Mouse (Mus musculus) small intestine, adult 2 months (tissue): ENCODE data around the gene Alg5. TPM values are rescaled to one million over a fixed set of nuclear protein-coding genes. Genes with fewer than 3 reads are reported as not detected.
A peak's percentile ranks its signal among the peaks of the same experiment; 100 is the strongest.
"Not testable (repeated sequence)": the region's sequence is repeated elsewhere in the genome, so short reads cannot be mapped to it uniquely, and the experiment has no call there.

ENCODE experiments used
- H3K27ac ChIP-seq: fragments of 200-500 bp; 2 replicates; pipeline ENCODE4 v1.5.1; 2012; ENCODE audit warnings: low read depth, low read length, control low read depth, inconsistent platforms; ENCODE audit not compliant: insufficient read depth
- H3K27me3 ChIP-seq: fragments of 200-500 bp; 2 replicates; pipeline ENCODE4 v1.6.1; 2012; ENCODE audit warnings: mild to moderate bottlenecking, moderate library complexity, low read length, inconsistent platforms; ENCODE audit not compliant: control insufficient read depth, insufficient read depth
- H3K36me3 ChIP-seq: fragments of 200-500 bp; 2 replicates; pipeline ENCODE4 v1.6.1; 2012; ENCODE audit warnings: mild to moderate bottlenecking, low read length, control low read depth, inconsistent platforms; ENCODE audit not compliant: control insufficient read depth, insufficient read depth
- H3K4me1 ChIP-seq: fragments of 200-500 bp; 2 replicates; pipeline ENCODE4 v1.6.1; 2012; ENCODE audit warnings: low read length, inconsistent platforms, mixed read lengths; ENCODE audit not compliant: control insufficient read depth, insufficient read depth, insufficient read length
- H3K4me3 ChIP-seq: fragments of 200-500 bp; 2 replicates; pipeline ENCODE4 v1.5.1; 2012; ENCODE audit warnings: low read depth, mild to moderate bottlenecking, control low read depth, inconsistent platforms, low read length, moderate library complexity
- CTCF ChIP-seq: fragments of 200-500 bp; IDR thresholded peaks from 2 replicates; pipeline ENCODE4 v1.5.1; 2012; ENCODE audit warnings: low read depth, mild to moderate bottlenecking, control low read depth, inconsistent platforms, low read length, moderate library complexity, mixed read lengths; ENCODE audit not compliant: insufficient replicate concordance, insufficient read length; ENCODE audit errors: extremely low read depth
- POLR2A ChIP-seq: fragments of 200-500 bp; IDR thresholded peaks from 2 replicates; pipeline ENCODE4 v1.6.1; 2012; ENCODE audit warnings: low read depth, mild to moderate bottlenecking, control low read depth, inconsistent platforms, low read length, moderate library complexity
- WGBS: fragments of 180-500 bp; shearing (Covaris S2); methylation state at CpG from one replicate; pipeline ENCODE4 v1.1.7; 2018; 5-methylcytosine and 5-hydroxymethylcytosine counted together
- polyA plus RNA-seq: library from polyadenylated mRNA; depleted of rRNA; stranded (reverse); fragments of >200 nt; gene quantifications from 2 replicates; pipeline ENCODE4 v1.2.3, GENCODE M21; 2012

Gene Alg5
- polyA plus RNA-seq, 1 experiment = 9.5 TPM

DNA sequence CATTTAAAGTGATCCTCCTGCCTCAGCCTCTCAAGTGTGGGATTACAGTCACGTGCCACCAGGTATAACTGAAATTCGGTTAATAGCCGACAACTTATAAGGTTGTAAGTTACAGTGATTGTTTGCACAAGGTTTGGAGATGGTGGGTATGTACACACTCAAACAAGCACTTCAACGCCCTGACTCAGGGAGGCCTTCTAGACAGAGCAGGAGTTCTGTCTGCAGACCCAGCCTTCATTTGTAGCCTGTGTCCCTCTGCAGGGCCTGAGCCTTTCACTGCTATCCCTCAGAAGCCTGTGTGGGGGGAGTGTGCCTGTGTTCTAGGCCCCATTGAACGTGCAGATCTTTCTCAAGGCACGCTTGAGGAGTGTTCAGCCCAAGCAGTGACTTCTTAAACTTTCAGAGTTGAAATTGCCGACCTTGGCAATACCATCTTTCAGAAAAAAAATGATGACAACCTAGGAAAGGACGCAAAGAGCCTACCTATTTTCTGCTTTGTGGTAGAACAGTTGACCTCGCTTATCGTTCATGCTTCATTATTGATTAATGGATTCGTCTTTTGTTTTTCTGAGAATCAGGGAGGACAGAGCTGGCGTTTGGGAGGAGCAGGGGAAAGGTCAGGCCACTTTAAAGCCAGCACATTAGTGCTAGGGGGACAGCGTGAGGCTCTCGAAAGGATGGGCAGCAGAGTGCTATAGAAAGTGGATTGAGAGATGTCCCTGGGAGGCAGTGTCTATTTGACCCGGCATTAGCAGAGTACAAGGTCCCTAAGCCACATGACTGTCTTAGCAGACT is 25.2 kb downstream of the Alg5 start:
- Histone ChIP-seq H3K27me3 (no peaks in the 10 kb centered on the region; the same call in 1 of the 2 replicates), H3K27ac (no peak overlapping the region), H3K4me3 (no peak overlapping the region), H3K4me1 (peaks cover 3% of the 10 kb centered on the region), H3K36me3 (no peaks in the 10 kb centered on the region)
- 63% methylated on average over 15 of the region's 15 CpGs for WGBS
- TF ChIP-seq CTCF (no peak), POLR2A (no peak)

DNA sequence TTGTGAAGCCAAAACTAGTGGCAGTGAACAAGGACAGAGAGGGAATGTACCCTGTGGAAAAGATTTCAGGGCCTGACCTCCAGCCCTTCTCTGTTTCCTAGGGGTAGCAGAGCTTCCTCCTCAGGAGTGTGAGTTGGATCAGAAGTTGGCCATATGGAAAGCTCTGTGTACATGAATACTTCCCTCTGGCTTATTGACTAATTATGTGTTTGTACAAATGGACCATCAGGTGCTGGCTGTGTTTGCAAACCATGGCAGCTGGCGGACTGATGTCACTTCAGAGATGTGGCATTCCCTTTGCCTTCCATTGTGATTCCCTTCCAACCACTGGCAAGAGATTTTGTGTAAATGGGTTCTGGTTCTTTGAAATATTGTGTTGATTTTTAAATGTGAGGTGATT is 25.9 kb downstream of the Alg5 start:
- TF ChIP-seq CTCF (no peak), POLR2A (no peak)
- no peak overlapping the region for H3K27ac ChIP-seq
- 77% methylated on average over 1 of the region's 1 CpGs for WGBS

DNA sequence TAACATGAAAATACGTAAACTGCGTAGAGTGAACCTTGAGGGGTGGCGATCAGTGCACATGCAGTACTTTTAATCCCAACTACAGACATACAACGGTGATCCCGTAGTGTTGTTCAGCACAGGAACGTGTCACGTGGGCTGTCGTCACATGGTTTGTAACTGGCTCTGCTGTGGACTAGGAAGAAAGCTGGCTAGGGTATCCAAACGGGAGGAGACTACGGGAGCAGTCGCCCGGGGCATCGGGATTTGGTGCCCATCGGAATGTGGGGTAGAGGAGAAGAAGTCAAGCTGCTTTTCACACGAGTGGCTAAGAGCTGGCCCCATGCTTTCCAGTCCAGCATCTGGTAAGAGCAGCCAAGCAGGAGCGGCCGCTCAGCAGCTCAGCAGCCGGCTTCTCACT is 29.1 kb downstream of the Alg5 start:
- TF ChIP-seq CTCF (no peak), POLR2A (no peak)
- H3K27ac ChIP-seq = no peak overlapping the region
- H3K36me3 ChIP-seq = no peaks in the 10 kb centered on the region
- no peaks in the 10 kb centered on the region for H3K27me3 ChIP-seq
- H3K4me3 ChIP-seq = peak overlapping the region; percentile 44
- H3K4me1 ChIP-seq = no peaks in the 10 kb centered on the region
- WGBS = 76% methylated on average over 18 of the region's 18 CpGs

More for the DNA sequence above, 25.9 kb downstream of the Alg5 start:
- Histone ChIP-seq H3K4me1 (no peaks in the 10 kb centered on the region), H3K4me3 (no peak overlapping the region), H3K36me3 (no peaks in the 10 kb centered on the region), H3K27me3 (no peaks in the 10 kb centered on the region)

DNA sequence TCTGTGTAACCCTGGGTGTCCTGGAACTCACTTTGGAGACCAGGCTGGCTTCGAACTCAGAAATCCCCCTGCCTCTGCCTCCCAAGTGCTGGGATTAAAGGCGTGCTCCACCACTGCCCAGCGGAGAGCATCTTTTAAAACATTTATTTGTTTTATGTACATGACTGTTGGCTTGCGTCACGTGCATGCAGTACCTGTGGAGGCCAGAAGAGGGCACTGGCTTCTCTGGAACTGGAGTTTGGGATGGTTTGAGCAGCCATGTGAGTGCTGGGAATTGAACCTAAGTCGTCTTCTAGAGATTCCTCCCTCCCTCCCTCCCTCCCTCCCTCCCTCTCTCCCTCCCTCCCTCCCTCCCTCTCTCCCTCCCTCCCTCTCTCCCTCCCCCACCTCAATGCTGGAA is 30.2 kb downstream of the Alg5 start:
- H3K27me3 ChIP-seq, H3K27ac ChIP-seq, H3K4me3 ChIP-seq, H3K4me1 ChIP-seq, H3K36me3 ChIP-seq: not testable (repeated sequence)
- WGBS = 94% methylated on average over 6 of the region's 6 CpGs

DNA sequence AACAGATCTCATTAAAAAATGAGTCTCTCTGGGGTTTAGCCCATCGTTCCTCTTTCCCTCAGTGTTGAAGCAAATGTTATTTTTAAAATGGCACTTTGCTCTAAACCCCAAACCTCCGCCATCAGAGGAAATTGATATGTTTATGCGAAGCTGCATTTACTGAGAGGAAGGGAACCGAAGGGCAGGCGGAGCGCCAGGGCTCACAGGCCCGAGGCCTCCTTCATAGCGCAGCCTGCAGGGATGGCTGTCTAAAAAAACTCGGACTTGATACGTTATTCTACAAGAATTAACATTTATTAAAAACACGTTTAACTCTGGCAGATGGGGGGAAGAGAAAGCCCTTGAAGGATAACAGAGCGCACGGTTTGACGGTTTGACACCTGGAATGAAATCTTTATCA is 30.7 kb downstream of the Alg5 start:
- 80% methylated on average over 14 of the region's 14 CpGs for WGBS

DNA sequence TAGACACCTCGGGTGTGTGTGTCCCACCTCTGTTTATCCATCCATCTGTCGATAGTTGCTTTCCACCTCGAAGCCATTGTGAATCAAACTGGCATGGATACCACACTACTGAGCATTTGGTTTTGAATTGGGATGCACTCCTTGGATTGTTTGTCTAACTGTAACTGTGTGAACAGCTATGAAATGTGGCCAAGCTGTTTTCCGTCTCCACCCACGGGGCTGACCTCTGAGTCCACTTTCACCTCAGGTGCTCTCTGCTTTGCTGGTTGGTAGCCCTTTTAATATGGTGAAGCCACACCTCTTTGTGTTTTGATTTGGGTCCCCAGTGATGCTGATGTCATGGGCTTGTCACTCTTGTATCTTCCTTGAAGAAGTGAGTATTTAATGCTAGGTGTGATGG is 31.5 kb downstream of the Alg5 start:
- TF ChIP-seq CTCF (no peak), POLR2A (no peak)
- no peaks in the 10 kb centered on the region for H3K4me1 ChIP-seq
- no peak overlapping the region for H3K4me3 ChIP-seq
- no peak overlapping the region for H3K27ac ChIP-seq
- H3K36me3 ChIP-seq = no peaks in the 10 kb centered on the region
- H3K27me3 ChIP-seq = no peaks in the 10 kb centered on the region
- WGBS = 67% methylated on average over 5 of the region's 5 CpGs

More for the DNA sequence above, 30.7 kb downstream of the Alg5 start:
- Histone ChIP-seq H3K36me3 (no peaks in the 10 kb centered on the region), H3K27ac (no peak overlapping the region), H3K27me3 (no peaks in the 10 kb centered on the region), H3K4me3 (no peak overlapping the region), H3K4me1 (no peaks in the 10 kb centered on the region)
- TF ChIP-seq CTCF (no peak), POLR2A (no peak)

DNA sequence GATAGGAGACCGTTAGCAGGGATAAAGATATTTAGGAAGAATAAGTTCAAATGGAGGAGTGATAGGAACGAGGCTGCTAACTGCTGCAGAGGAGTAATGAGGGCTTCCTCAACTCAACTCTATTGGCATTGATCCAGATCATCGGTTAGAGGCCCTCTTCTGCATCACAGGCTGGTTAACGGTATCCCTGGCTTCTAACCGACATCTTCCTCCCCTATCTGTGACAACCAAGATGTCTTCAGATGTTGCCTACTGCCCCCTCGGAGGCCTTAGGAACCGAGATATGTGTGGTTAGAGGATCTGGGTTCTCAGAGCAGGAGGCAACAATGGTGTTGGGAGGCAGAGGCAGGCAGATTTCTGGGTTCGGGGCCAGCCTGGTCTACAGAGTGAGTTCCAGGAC is 33.3 kb downstream of the Alg5 start:
- no peak for TF ChIP-seq POLR2A
- no peak for TF ChIP-seq CTCF

DNA sequence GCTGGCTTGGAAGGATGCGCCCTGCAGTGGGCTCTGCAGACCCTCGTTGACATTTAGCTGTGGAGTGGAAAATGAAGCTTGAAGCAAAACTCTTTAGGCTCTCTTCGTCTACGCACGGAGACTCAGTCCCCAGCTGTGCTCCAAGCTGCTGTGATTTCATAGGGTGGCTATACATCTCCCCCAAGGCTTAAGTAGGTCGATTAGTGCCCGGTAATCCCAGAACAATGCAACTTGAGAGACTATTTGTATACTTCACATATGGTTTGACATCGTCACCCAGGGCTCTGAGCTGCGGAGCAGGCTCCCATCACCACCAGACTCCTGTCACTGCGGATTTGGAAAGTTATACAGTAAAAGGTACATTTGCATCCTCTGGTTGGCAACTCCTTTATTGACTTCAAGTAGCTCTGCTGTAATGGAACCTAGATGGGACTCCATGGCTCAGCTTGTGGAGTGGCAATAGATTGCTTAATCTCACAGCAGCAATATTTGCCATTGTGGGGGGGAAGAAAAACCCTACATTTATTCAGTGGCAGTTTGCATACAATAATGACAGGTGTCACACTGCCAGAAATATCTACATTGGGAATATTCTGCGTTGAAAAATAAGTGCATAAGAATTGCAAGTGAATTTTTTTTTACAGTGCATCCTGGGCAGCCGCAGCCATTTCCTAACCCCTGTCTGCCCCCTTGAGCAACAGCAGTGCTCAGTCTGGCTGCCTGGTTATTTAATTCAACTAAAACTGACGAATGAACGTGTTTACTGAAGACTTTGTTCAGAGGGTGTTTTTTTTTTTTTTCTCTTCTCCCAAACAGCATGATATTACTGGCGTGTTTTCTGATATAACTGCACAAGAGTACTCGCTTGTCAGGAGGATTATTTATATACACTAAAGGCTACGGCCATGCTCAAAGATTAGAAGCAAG is 34.3 kb downstream of the Alg5 start:
- no peaks in the 10 kb centered on the region for H3K4me1 ChIP-seq
- H3K27ac ChIP-seq = no peak overlapping the region
- WGBS = 76% methylated on average over 17 of the region's 17 CpGs
- TF ChIP-seq CTCF (no peak), POLR2A (no peak)
- H3K4me3 ChIP-seq = no peak overlapping the region
- H3K36me3 ChIP-seq = no peaks in the 10 kb centered on the region
- H3K27me3 ChIP-seq = no peaks in the 10 kb centered on the region

More for the DNA sequence above, 33.3 kb downstream of the Alg5 start:
- no peak overlapping the region for H3K4me3 ChIP-seq
- H3K36me3 ChIP-seq = no peaks in the 10 kb centered on the region
- H3K4me1 ChIP-seq = no peaks in the 10 kb centered on the region
- H3K27ac ChIP-seq = no peak overlapping the region
- H3K27me3 ChIP-seq = no peaks in the 10 kb centered on the region
- WGBS = 81% methylated on average over 8 of the region's 8 CpGs
